Mouse (Mus musculus) frontal cortex, adult (tissue): ENCODE measurements around the gene Gm20708.

Experiments
- ATAC-seq: cut with Nextera tagmentation; 2 replicates; pipeline ENCODE4 v1.9.2; 2017; ENCODE audit warnings: mild to moderate bottlenecking, moderate library complexity, mixed read lengths; ENCODE audit not compliant: low TSS enrichment

Gm20708 gene

DNA sequence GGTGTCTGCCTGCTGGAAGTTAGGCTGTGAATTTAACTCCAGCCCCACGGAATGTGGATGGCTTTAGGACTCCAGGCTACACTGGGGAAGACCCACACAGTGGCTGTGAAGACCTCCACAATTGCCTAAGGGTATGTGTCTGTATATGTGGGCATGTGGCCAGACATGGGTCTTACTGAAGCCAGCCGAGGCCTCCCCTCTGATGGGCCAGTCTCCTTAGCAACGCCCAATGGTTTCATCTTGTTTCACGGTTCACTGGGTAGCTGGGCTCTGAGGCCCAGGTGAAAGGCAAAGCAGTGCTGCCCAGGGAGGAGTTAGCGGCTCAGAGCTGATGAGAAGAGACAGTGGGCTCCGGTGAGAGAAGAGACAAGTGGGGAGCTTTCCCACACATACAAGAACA lies 56.5 kb downstream of the Gm20708 start:
- ATAC-seq = no peak

DNA sequence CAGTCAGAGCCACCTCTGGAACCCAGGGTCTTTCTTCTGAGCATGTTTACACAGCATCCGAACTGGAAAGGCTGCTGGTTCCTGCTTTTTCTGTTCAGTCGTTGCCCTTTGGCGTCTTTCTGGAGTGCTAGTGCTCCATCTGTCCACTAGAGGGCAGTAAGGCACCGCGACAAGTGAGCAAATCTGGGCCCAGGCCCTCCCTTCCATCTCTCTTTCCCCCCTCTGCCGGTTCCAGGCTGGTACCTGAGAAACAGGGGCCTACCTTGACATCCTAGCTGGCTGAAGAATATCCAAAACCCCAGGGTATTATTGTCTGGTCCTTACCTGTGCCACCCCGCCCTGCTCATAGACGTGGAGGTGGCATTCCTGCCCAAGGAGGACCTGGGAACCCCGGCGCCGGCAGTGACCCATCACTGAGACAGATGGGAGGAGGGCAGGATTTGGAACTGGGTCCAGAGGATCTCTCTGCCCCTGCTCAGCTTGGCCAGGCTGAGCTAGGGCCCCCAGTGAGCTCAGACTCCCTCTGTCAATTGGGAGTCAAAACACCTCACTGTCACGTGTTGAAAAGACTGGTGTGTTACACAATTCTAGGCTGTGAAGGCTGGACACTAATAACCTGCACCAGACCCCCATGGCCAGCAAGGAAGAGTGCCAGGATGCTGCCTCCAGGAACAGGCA lies 61.4 kb downstream of the Gm20708 start:
- ATAC-seq = peak; percentile 56

DNA sequence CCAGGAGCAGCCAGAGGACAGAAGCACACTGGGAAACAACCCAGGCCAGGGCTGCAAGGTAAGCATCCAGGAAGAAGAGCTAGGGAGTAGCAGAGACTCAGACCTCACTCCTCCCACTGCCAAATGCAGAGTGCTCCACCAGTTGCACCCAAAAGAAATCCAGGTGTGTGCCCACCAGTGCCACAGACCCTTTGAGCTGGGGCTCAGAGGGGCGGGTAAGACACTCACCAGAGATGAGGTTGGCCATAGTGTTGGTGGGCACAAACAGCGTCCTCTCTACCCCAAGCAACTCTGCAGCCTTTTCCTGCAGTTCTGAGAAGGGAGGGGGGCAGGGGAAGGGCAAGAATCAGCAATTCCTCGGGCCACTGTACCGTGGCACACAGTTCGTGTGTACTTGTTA lies 61.9 kb downstream of the Gm20708 start:
- ATAC-seq = 0 out of 2 replicates have a peak, but pooled peaks have one; percentile 25

DNA sequence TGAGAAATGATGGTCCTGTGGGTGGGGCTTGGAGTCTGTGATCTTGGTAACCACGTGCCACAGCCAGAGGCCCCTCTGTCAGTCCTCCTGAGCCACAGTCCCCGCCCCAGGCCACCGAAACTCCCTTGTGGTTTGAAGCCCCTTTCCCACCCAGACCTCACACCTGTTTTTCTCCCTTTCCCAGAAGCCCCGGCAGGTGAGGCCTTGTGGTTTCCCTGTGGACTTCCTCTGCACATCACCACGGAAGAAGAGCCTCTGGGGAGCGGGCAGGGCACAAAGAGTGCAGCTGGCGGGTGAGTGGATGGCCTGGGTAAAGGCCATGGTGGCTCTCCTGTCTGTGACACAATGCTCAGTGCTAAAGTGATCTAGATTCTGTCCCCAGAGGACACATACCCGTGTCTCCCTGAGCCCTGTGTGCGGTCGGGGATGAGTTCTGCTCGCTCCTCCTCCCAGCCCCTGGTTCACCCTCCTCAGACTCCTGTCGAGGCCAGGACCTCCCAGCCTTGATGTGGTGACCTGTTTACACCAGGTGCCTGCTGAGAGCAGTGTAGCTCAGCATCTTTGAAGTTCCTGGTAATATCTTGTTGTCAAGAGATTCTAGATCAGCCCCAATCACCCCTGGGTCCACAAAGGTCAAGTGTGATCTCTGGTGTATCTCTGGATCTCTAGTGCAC lies 62.6 kb downstream of the Gm20708 start:
- no peak for ATAC-seq

DNA sequence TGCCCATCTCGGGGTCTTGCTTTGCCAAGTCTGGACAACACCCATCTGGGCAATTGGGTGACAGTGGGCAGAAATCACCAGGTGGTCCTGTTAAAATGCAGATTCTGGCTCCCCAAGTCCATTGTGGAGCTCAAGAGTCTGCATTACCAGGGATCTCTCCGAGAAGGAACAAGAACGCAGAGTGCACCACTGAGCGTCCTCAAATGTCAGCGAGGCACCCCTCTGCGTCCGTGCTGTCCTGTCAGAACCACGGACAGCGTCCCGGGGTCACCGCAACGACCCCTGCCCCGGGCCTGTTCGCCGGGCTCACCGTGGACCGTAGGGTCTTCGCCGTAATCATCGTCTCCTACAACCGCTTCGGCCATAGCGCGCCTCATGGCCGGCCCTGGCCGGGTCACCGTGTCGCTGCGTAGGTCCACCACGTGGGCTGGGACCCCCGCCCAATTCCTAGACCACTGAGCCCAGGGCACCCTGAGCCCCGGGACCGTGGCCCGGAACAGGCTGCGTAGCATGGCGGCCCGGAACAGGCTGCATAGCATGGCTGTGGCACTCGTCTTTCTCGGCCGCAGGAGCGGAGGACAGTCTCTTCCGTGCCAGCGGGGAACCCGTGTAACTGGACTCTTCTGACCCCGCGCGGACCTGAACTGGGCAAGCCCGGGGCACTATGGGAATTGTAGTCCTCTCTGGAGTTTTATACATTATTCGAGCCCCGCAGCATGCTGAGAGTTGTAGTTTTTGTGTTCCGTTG lies 63.6 kb downstream of the Gm20708 start, which contains the start of gene Tha1:
Gene Tha1 (minus strand): TSS at position 621 of the 748 bp plus-strand sequence.
- ATAC-seq = peak; percentile 84

DNA sequence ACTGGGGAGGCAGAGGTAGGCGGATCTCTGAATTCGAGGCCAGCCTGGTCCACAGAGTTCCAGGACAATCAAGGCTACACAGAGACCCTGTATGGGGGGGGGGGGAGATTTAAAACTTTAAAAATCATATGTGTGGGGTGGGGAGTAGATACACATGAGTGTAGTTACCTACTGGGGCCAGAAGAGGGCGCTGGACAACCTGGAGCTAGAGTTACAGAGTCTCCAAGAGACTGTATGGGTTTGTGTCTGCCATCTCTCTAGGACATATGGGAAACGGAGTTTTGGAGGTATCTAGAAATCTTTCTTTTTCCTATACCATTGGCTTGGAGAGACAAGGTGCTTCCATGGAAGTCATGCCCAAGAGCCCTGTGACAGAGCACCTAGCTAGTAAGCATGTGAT lies 65.0 kb downstream of the Gm20708 start:
- ATAC-seq = no peak

DNA sequence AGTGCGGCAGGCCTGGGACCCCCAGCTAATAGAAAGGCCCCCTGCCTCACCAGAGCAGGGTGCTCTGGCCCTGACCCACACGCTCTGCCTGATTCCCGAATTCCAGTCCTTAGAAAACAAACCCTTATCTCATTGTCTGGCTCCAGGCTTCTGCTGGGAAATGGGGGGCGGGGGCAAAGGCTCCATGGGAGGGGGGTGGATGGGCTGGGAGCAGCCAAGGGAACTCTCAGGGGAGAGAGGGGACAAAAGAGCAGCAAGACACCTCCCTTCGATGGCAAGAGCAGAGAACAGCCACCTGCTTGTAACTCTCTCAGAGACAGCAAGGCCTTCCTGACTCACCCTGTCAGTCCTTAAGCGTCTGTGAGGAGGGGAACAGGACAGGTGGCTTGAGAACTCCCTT lies 66.2 kb downstream of the Gm20708 start:
- ATAC-seq = no peak

DNA sequence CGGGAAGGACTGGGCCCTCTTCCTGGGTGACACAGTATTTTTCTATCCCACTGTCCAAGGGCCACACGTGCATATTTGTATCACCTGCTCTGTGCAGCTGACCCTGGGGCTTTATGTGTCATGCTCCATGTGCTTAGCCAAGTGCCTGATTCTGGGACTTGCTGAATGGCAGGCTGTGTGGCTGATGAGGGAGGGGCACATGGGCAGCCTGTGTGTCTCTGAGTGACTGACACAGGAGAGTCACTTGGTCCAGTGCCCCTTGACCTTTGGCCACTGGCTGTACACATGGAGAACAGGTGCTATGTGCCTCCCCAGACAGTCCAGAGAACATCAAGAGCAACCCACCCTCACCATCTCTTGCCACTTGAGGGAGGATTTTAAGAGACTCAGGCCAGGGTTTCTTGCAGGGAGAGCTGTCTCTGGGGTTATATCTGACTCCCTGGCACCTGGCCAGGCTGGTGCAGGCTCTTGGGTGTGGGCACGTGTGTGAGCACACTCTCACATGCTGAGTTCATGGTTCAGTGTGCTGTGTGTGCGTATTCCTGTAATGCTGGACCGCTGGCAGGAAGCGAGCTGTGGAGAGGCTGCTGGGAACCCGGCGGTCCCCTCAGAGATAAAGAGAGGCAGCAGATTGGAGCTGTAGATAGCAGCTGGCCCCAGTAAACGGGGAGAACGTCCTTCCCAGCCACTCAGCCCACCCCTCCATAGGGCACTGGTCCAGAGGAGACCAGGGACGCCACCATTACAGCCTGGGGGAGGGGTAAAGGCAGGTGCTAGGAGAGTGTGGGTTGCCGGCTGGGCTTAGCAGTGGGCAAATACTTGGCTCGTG lies 68.7 kb downstream of the Gm20708 start:
- ATAC-seq = peak; percentile 62

DNA sequence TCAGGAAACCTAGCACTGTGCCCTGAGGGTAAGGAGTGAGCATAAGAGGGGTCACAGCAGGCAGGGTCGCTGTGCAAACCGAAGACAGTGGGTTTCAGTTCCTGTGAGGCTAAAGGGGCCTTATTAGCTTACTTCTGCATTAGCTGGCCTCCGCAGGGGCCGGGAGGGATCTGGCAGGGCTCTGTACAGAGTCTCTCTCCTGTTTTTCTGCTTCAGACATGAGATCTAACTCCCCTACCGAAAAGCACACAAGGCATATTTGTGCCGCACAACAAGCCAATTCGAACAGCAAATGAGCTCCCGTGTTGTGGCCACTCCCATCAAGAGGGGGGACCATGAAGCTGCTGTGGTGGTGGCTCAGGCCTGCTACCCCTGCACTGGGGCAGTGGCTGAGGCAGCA lies 69.4 kb downstream of the Gm20708 start:
- ATAC-seq = no peak

DNA sequence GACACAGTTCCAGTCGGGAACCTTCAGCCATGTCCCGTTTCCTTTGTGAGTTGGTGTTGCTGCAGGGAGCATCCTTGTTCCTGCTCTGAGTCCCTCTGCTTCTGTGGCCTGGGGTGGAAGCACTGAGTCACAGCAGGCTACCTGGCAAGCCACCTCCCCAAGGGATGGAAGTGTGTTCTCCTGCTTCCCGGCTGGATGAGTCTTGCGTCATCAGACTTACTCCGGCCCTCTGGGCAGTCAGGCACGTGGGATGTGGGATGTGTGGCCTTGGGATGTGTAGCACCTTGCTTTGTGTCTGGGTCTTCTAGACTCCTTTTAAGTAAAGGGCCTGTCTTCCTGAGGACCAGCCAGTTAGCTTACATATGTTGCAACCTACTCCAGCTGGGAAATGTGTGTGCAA lies 70.2 kb downstream of the Gm20708 start:
- no peak for ATAC-seq

DNA sequence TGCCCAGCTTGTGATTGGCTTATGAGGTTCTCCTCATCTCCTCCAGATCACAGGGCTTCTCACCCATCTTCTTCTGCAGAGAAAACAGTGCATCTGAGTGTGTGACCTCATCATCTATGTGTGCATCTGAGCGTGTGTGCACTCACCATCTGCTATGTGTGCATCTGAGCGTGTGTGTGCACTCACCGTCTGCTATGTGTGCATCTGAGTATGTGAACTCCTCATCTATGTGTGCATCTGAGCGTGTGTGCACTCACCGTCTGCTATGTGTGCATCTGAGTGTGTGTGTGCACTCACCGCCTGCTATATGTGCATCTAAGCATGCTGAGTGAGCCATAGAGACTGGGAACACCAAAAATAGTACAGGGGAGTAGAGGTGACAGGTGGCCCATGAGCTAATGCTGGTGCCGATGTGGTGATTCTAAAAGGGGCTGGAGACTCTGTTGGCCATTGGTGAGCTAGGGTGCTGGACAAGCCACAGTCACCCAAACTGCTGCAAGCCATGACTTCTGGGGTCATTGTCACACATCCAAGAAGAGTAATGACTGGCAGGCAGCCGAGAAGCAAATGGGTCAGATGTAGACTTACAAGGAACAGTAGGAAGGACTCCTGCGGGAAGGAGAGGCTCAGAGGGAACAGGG lies 71.0 kb downstream of the Gm20708 start:
- ATAC-seq = no peak

DNA sequence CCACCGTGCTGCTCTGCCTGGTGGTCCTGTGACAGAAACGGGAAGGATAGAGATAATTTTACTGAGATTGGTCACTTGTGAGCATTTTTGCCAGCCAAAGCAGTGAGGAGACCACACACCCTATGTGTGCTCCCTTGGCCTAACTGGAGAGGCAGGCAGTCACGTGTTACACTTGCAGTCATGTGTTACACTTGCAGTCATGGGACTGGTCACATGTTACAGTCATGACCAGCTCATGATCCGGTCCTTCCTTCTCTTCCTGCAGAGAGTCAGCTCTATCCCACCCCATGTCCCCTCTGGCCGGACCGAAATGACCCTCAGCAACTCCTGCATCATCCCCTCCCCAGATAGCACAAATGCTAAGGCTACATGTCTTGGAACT lies 71.5 kb downstream of the Gm20708 start:
- no peak for ATAC-seq

DNA sequence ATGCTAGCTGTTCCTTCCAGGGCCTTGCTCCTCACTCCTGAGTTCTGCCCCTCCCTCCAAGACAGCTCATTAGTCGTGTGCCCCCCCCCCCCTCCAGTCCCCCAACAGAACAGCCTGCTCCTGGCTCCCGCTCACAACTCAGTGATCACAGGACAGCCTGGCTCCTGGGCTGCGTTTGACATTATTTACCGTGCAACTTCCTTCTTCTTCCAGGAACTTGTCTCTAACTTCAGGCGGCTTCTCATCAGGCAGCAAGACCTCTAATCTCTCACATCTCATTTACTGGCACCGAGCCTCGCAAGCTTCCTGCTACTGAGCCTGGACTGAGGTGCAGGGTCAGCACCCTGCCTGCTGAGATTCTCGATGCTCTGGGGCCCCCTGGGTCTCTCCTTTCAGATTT lies 72.3 kb downstream of the Gm20708 start:
- ATAC-seq = no peak

DNA sequence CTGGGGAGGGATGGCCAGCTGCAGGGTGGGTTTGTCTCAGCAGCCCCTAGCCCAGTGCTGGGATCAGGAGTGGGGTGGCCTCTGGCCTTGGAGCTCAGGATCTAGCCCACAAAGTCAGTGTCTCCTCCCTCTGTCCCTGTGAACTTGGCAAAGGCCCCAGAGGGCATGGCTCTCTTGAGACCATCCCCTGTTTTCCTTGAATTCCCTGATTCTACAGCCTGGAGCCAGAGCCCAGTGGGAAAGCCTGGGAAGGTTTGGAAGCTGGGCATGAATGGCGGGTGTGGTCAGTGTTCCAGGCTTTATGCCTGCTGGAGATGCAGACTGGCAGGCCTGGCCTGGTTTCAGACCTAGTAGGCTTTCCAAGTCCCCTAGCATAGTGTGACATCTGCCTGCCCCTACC lies 72.7 kb downstream of the Gm20708 start:
- ATAC-seq = no peak

DNA sequence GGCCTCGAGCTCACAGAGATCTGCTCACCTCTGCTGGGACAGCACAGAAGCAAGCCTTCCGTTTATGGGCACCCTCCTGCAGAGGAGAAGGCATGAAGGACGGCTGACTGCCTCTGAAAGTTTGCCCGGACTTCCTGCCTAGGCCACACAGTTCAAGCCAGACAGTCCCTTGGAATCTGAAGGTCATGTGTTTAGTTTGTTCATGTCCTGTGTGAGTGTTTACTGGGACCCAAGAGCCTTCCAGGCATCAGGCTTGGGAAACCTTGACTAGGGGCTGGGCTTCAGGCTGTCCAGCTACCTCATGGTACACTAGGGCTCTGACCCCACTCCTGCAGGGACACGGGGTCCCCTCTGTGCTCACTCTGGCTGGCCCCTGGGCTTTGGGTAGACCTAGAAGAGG lies 76.5 kb downstream of the Gm20708 start:
- no peak for ATAC-seq

DNA sequence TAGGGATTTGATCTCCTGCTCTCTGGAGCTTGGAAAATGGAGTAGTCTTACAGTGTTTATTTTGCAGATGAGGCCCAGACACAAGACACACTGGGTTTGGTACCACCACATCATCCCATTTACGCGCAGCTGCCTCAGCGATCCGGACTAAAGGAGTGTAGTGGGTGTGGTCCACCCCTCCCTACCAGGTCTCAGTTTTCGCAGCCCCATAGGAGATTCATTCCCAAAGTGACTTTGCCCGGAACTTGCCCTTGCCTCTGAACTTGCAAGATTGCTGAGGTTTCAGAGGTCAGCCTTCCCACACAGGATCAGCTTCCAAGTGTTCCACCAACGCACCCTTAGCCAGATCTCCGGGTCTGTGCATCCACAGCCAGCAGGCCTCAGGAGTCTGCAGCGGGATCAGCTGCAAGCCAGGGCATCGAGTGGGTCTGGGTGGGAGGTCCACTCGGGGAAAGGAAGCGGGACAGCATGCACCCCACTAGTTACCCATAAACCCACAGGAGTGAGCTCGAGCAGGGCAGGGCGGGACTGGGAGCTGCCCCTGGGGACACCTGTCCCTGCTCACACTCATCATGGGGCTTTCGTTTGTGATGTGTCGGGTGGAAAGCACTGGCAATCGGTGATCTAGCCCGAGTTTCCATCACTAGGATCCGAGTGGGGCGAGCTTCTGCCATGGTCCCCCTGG lies 78.8 kb downstream of the Gm20708 start:
- ATAC-seq = no peak

DNA sequence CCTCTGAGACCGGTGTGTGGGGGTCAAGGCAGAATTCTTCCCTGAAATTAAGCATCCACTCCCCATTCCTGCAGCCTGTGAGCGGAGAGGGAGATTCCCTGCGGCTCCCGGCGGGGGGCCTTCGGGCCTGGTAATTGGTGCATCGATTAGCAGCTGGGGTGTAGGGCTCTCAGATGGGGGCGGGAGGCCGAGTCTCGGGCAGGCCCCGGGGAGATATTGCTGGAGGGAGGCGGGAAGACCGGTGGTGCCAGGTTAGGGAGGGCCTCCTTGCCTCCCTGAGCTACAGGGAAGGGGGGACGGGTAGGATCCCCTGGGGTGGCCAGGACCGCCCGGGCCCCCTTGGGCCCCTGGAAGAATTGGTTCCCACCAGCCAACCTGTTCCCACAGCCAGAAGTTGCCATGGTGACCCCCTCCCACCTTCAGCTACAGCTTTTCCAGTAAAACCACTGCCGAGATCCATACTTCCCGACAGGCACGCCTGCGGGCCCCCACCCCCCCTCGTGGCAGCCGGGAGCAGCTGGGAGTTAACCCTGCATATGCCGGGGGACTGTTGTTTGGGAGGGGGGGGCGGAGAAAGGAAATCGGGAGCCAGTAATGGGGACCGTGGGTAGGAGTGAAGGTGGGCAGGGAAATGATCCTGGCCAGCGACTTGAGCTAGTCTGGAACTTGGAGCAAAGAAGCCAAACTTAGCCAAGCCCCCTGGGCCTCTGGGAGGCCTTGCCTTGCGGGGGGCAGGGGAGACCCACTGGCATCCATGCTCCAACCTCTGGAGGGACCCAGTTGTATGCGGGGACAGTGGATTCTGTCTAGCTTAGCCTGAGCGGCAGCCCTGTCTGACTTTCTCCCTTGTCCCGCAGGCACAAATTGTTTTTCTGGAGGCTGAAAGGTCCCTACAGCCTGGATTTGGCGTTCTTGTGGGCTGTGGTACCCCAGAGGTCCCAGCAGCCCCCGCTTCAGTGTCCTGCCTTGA lies 79.7 kb downstream of the Gm20708 start:
- no peak; the same call in 1 of the 2 replicates for ATAC-seq
